Mouse (Mus musculus) G1E-ER4 (cell line): ENCODE data around the gene Spocd1. TPM values are rescaled to one million over a fixed set of nuclear protein-coding genes. Genes with fewer than 3 reads are reported as not detected.

ENCODE experiments used
- GATA1 ChIP-seq: IDR thresholded peaks from one replicate; pipeline ENCODE4 v1.8.0; 2012; ENCODE audit warnings: low read length, inconsistent platforms
- polyA plus RNA-seq: library from polyadenylated mRNA; stranded (reverse); fragments of >175 nt; gene quantifications from 2 replicates; pipeline ENCODE4 v1.2.3, GENCODE M21; 2012

Gene Spocd1
- polyA plus RNA-seq, 1 experiment, result not detected

- no peak for TF ChIP-seq GATA1
These were observed 76.5 kb downstream of the Spocd1 start for GRCm38 (mm10) chr4:130005593-130005992.

GRCm38 (mm10) chr4:130006533-130006932 is 77.5 kb downstream of the Spocd1 start:
- TF ChIP-seq GATA1, result no peak

Other genes starting within 250 kb of the Spocd1 start
- gene Tmem39b, start 232.4 kb upstream of the Spocd1 start, polyA plus RNA-seq, result 31.2 and 34.9 TPM in 2 replicates
- 278 and 280 TPM in 2 replicates for gene Khdrbs1, start 186.9 kb upstream of the Spocd1 start, polyA plus RNA-seq
- gene Ptp4a2, start 118.0 kb upstream of the Spocd1 start, polyA plus RNA-seq, result 36.9 and 40.3 TPM in 2 replicates
- gene Adgrb2, start 55.6 kb downstream of the Spocd1 start, polyA plus RNA-seq, result not detected in 2 replicates
- not detected in 2 replicates for gene Col16a1, start 118.6 kb downstream of the Spocd1 start, polyA plus RNA-seq
- 28.1 and 34.7 TPM in 2 replicates for gene Pef1, start 173.3 kb downstream of the Spocd1 start, polyA plus RNA-seq
- not detected in 2 replicates for gene Hcrtr1, start 210.1 kb downstream of the Spocd1 start, polyA plus RNA-seq
- gene Tinagl1, start 245.9 kb downstream of the Spocd1 start, polyA plus RNA-seq, result not detected in 2 replicates